Mouse (Mus musculus) limb, embryonic 13.5 days (tissue): ENCODE results near the gene P2rx7. TPM values are rescaled to one million over a fixed set of nuclear protein-coding genes. Genes with fewer than 3 reads are reported as not detected.
A peak's percentile ranks its signal among the peaks of the same experiment; 100 is the strongest.
"Not testable (repeated sequence)": the region's sequence is repeated elsewhere in the genome, so short reads cannot be mapped to it uniquely, and the experiment has no call there.

Experiments
- ATAC-seq: fragments of 200-750 bp; cut with Nextera tagmentation; 2 replicates; pipeline ENCODE4 v1.8.0; 2017; ENCODE audit warnings: low read depth, moderate number of reproducible peaks, moderate TSS enrichment; ENCODE audit not compliant: low FRiP score
- H3K27ac ChIP-seq: fragments of 300-500 bp; sonication (generic); 2 replicates; pipeline ENCODE4 v1.5.1; 2015; ENCODE audit warnings: inconsistent platforms, mild to moderate bottlenecking, moderate library complexity
- H3K27me3 ChIP-seq: fragments of 300-500 bp; sonication (generic); 2 replicates; pipeline ENCODE4 v1.6.1; 2015; ENCODE audit warnings: mild to moderate bottlenecking, inconsistent platforms
- H3K36me3 ChIP-seq: fragments of 300-500 bp; sonication (generic); 2 replicates; pipeline ENCODE4 v1.6.1; 2015; ENCODE audit warnings: inconsistent platforms, mild to moderate bottlenecking, moderate library complexity
- H3K4me1 ChIP-seq: fragments of 300-500 bp; sonication (generic); 2 replicates; pipeline ENCODE4 v1.6.1; 2015; ENCODE audit warnings: inconsistent platforms
- H3K4me2 ChIP-seq: fragments of 300-500 bp; sonication (generic); replicated peaks from 2 replicates; pipeline ENCODE4 v1.6.1; 2015; ENCODE audit warnings: inconsistent platforms, mild to moderate bottlenecking, moderate library complexity
- H3K4me3 ChIP-seq: fragments of 300-500 bp; sonication (generic); 2 replicates; pipeline ENCODE4 v1.5.1; 2015; ENCODE audit warnings: moderate library complexity, mild to moderate bottlenecking, inconsistent platforms
- H3K9ac ChIP-seq: fragments of 300-500 bp; sonication (generic); 2 replicates; pipeline ENCODE4 v1.6.1; 2015; ENCODE audit warnings: mild to moderate bottlenecking, inconsistent platforms
- H3K9me3 ChIP-seq: fragments of 300-500 bp; sonication (generic); 2 replicates; pipeline ENCODE4 v1.6.1; 2016; ENCODE audit warnings: inconsistent platforms
- WGBS: fragments of 180-500 bp; shearing (Covaris S2); methylation state at CpG from one replicate; pipeline ENCODE4 v1.1.7; 2015; 5-methylcytosine and 5-hydroxymethylcytosine counted together
- polyA plus RNA-seq: library from polyadenylated mRNA; unstranded; fragments of >200 nt; fragmentation: Nextera tagmentation; extraction: Ambion mirVana; gene quantifications from 2 replicates; pipeline ENCODE4 v1.2.1, GENCODE M21; 2015

The P2rx7 gene
- polyA plus RNA-seq, 1 experiment from 2014 or later = 1.2 TPM

DNA sequence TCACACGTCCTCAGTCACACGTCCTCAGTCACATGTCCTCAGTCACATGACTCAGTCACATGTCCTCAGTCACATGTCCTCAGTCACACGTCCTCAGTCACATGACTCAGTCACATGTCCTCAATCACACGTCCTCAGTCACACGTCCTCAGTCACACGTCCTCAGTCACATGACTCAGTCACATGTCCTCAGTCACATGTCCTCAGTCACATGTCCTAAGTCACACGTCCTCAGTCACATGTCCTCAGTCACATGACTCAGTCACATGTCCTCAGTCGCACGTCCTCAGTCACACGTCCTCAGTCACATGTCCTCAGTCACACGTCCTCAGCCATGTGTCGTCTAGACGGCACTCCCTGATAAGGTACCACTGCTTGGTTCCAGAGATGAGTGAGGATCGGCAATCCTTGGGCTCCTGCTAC is 4.3 kb downstream of the P2rx7 start:
- not testable (repeated sequence) for H3K4me1 ChIP-seq, H3K4me3 ChIP-seq, H3K4me2 ChIP-seq, H3K27me3 ChIP-seq, H3K36me3 ChIP-seq, H3K27ac ChIP-seq, H3K9ac ChIP-seq, H3K9me3 ChIP-seq, ATAC-seq
- WGBS = 93% methylated on average over 14 of the region's 14 CpGs

GRCm38 (mm10) chr5:122649264-122649663 is 5.6 kb downstream of the P2rx7 start:
- no peaks in the 10 kb centered on the region for H3K36me3 ChIP-seq
- no peak overlapping the region for H3K27ac ChIP-seq
- H3K4me3 ChIP-seq = no peak overlapping the region
- WGBS = 78% methylated on average over 8 of the region's 8 CpGs
- H3K9me3 ChIP-seq = no peaks in the 10 kb centered on the region
- H3K9ac ChIP-seq = no peak overlapping the region
- no peak for ATAC-seq
- H3K27me3 ChIP-seq = no peaks in the 10 kb centered on the region
- peaks cover 21% of the 10 kb centered on the region for H3K4me1 ChIP-seq
- H3K4me2 ChIP-seq = no peak overlapping the region

GRCm38 (mm10) chr5:122650100-122650499 is 6.4 kb downstream of the P2rx7 start:
- Histone ChIP-seq H3K4me2 (no peak overlapping the region), H3K27me3 (no peaks in the 10 kb centered on the region), H3K36me3 (no peaks in the 10 kb centered on the region), H3K9ac (no peak overlapping the region), H3K4me3 (no peak overlapping the region), H3K9me3 (no peaks in the 10 kb centered on the region), H3K27ac (no peak overlapping the region), H3K4me1 (peaks cover 25% of the 10 kb centered on the region)
- no peak for ATAC-seq
- 76% methylated on average over 8 of the region's 8 CpGs for WGBS

DNA sequence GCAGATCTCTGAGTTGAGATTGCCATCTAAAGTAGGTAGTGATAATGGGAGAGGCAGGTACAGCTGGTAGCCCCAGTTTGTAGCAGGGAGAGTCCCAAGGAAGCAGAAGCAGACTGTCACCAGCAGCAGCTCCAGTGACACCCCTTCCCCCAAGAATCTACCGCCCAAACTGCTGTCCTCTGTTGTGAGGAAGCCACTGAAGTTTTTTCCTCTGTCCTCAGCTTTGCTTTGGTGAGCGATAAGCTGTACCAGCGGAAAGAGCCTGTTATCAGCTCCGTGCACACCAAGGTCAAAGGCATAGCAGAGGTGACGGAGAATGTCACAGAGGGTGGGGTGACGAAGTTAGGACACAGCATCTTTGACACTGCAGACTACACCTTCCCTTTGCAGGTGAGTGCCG is 8.8 kb downstream of the P2rx7 start:
- Histone ChIP-seq H3K9me3 (no peaks in the 10 kb centered on the region), H3K36me3 (no peaks in the 10 kb centered on the region), H3K27me3 (no peaks in the 10 kb centered on the region), H3K27ac (0 out of 2 replicates have a peak overlapping the region, but pooled peaks have one; percentile 73), H3K4me1 (peaks cover 25% of the 10 kb centered on the region), H3K4me3 (no peak overlapping the region), H3K9ac (no peak overlapping the region), H3K4me2 (no peak overlapping the region)
- WGBS = 82% methylated on average over 7 of the region's 7 CpGs
- no peak for ATAC-seq

GRCm38 (mm10) chr5:122653112-122653445 is 9.4 kb downstream of the P2rx7 start:
- H3K4me3 ChIP-seq = no peak overlapping the region
- WGBS = 68% methylated on average over 10 of the region's 10 CpGs
- no peaks in the 10 kb centered on the region for H3K9me3 ChIP-seq
- peaks cover 25% of the 10 kb centered on the region for H3K4me1 ChIP-seq
- no peak overlapping the region for H3K9ac ChIP-seq
- ATAC-seq = no peak
- H3K4me2 ChIP-seq = peak overlapping the region; percentile 23
- no peaks in the 10 kb centered on the region for H3K27me3 ChIP-seq
- peak overlapping the region; percentile 73; the same call in 1 of the 2 replicates for H3K27ac ChIP-seq
- H3K36me3 ChIP-seq = no peaks in the 10 kb centered on the region

GRCm38 (mm10) chr5:122653446-122654267 is 9.9 kb downstream of the P2rx7 start:
- H3K36me3 ChIP-seq = no peaks in the 10 kb centered on the region
- peaks cover 25% of the 10 kb centered on the region for H3K4me1 ChIP-seq
- peak overlapping the region; percentile 73 for H3K27ac ChIP-seq
- H3K27me3 ChIP-seq = no peaks in the 10 kb centered on the region
- H3K4me3 ChIP-seq = no peak overlapping the region
- peak overlapping the region; percentile 23 for H3K4me2 ChIP-seq
- H3K9me3 ChIP-seq = no peaks in the 10 kb centered on the region
- ATAC-seq = peak; percentile 72
- WGBS = 24% methylated on average over 15 of the region's 15 CpGs
- peak overlapping the region; percentile 56; the same call in 1 of the 2 replicates for H3K9ac ChIP-seq

GRCm38 (mm10) chr5:122654268-122654573 is 10.5 kb downstream of the P2rx7 start:
- peak overlapping the region; percentile 23 for H3K4me2 ChIP-seq
- peak; percentile 66; the same call in 1 of the 2 replicates for ATAC-seq
- H3K27ac ChIP-seq = peak overlapping the region; percentile 73
- peaks cover 25% of the 10 kb centered on the region for H3K4me1 ChIP-seq
- no peaks in the 10 kb centered on the region for H3K9me3 ChIP-seq
- no peak overlapping the region for H3K4me3 ChIP-seq
- peak overlapping the region; percentile 56; the same call in 1 of the 2 replicates for H3K9ac ChIP-seq
- H3K36me3 ChIP-seq = no peaks in the 10 kb centered on the region
- H3K27me3 ChIP-seq = no peaks in the 10 kb centered on the region
- 48% methylated on average over 5 of the region's 5 CpGs for WGBS

DNA sequence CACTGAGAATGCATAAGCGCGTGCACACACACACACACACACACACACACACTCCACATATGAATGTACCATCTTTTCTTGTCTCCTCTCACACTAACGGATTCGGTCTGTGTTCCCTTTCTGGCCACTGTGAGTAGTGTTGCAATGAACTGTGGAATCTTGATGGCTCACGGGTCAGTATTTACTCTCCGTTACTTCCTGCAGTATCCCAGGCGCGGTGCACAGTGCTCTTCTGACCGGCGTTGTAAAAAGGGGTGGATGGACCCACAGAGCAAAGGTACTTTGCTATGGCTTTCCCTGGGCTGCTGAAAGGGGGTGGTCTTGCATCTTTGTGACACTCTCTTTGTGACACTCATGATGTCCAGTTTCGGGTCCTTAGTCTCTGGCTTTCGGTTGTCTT is 13.1 kb downstream of the P2rx7 start:
- Histone ChIP-seq H3K4me1 (peaks cover 25% of the 10 kb centered on the region), H3K27me3 (no peaks in the 10 kb centered on the region), H3K4me2 (no peak overlapping the region), H3K9ac (no peak overlapping the region), H3K4me3 (no peak overlapping the region), H3K27ac (no peak overlapping the region), H3K36me3 (no peaks in the 10 kb centered on the region), H3K9me3 (no peaks in the 10 kb centered on the region)
- no peak for ATAC-seq
- 82% methylated on average over 12 of the region's 12 CpGs for WGBS

DNA sequence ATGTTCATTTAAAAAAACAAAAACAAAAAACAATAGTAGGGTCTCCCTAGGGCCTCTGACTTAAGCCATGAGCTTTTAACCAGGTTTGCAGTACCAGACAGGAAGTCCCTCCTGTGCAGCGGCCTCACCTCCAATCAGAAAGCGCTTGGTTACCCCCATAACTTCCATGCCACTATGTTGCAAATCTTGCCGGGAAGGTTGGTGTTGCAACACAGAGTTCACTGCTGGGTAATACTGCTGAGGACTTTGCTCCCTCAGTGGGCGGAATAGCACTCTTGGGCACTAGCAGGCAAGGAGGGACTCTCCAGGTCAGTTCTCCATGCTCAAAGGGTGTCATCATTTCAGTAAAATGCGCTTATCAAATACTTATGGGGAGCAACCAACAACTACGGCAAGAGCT is 18.8 kb downstream of the P2rx7 start:
- no peak overlapping the region for H3K27ac ChIP-seq
- no peak for ATAC-seq
- 91% methylated on average over 6 of the region's 6 CpGs for WGBS
- H3K27me3 ChIP-seq = no peaks in the 10 kb centered on the region
- H3K9me3 ChIP-seq = no peaks in the 10 kb centered on the region
- no peaks in the 10 kb centered on the region for H3K36me3 ChIP-seq
- no peaks in the 10 kb centered on the region for H3K4me1 ChIP-seq
- H3K9ac ChIP-seq = no peak overlapping the region
- no peak overlapping the region for H3K4me2 ChIP-seq
- no peak overlapping the region for H3K4me3 ChIP-seq

GRCm38 (mm10) chr5:122665036-122665435 is 21.3 kb downstream of the P2rx7 start:
- Histone ChIP-seq H3K4me3 (no peak overlapping the region), H3K4me1 (no peaks in the 10 kb centered on the region), H3K27me3 (no peaks in the 10 kb centered on the region), H3K36me3 (no peaks in the 10 kb centered on the region), H3K4me2 (no peak overlapping the region), H3K27ac (no peak overlapping the region), H3K9ac (no peak overlapping the region), H3K9me3 (no peaks in the 10 kb centered on the region)
- WGBS = 61% methylated on average over 5 of the region's 5 CpGs
- ATAC-seq = no peak

- H3K9ac ChIP-seq = no peak overlapping the region
- no peaks in the 10 kb centered on the region for H3K36me3 ChIP-seq
- no peak for ATAC-seq
- no peak overlapping the region for H3K4me2 ChIP-seq
- H3K4me1 ChIP-seq = no peaks in the 10 kb centered on the region
- no peaks in the 10 kb centered on the region for H3K27me3 ChIP-seq
- no peak overlapping the region for H3K27ac ChIP-seq
- 80% methylated on average over 15 of the region's 15 CpGs for WGBS
- H3K9me3 ChIP-seq = no peaks in the 10 kb centered on the region
- no peak overlapping the region for H3K4me3 ChIP-seq
These were observed 25.5 kb downstream of the P2rx7 start for GRCm38 (mm10) chr5:122668981-122669897.

GRCm38 (mm10) chr5:122671641-122672040 is 27.9 kb downstream of the P2rx7 start:
- H3K4me3 ChIP-seq, H3K4me2 ChIP-seq, H3K9ac ChIP-seq, ATAC-seq, H3K36me3 ChIP-seq, H3K27ac ChIP-seq, H3K4me1 ChIP-seq, H3K27me3 ChIP-seq, H3K9me3 ChIP-seq: not testable (repeated sequence)
- WGBS = 74% methylated on average over 7 of the region's 7 CpGs
